Mouse (Mus musculus) gastrocnemius, postnatal 4 days (tissue): ENCODE measurements around the gene Bcl2l14. TPM values are rescaled to one million over a fixed set of nuclear protein-coding genes. Genes with fewer than 3 reads are reported as not detected.
A peak's percentile ranks its signal among the peaks of the same experiment; 100 is the strongest.

Experiments
- DNase-seq, 2 experiments: peaks; one replicate each; pipeline ENCODE4 v3.0.0; 2021 to 2022; ENCODE audit warnings: low spot score in 2 of 2, mixed read lengths in 2 of 2
- total RNA-seq, 2 experiments: library from RNA; stranded (reverse); gene quantifications; 2 replicates each; pipeline ENCODE4 v1.2.3; 2021

Gene Bcl2l14
- total RNA-seq, 2 experiments from 2014 or later = not detected

- peak; percentile 36 to 68 for DNase-seq
These were observed 7.0 kb downstream of the Bcl2l14 start for GRCm38 (mm10) chr6:134402914-134403683.

GRCm38 (mm10) chr6:134403684-134404070 is 7.6 kb downstream of the Bcl2l14 start:
- no peak for DNase-seq

- DNase-seq = no peak
These were observed 11.1 kb downstream of the Bcl2l14 start for GRCm38 (mm10) chr6:134407226-134407625.

- no peak for DNase-seq
These were observed 17.8 kb downstream of the Bcl2l14 start for GRCm38 (mm10) chr6:134413706-134414531.

- DNase-seq = no peak
These were observed 18.4 kb downstream of the Bcl2l14 start for GRCm38 (mm10) chr6:134414532-134414883.

- DNase-seq = no peak
These were observed 20.5 kb downstream of the Bcl2l14 start for GRCm38 (mm10) chr6:134416556-134417105.

- no peak for DNase-seq
These were observed 21.8 kb downstream of the Bcl2l14 start for GRCm38 (mm10) chr6:134417886-134418285.

GRCm38 (mm10) chr6:134420375-134420774 is 24.3 kb downstream of the Bcl2l14 start:
- DNase-seq = no peak

- no peak for DNase-seq
These were observed 25.8 kb downstream of the Bcl2l14 start for GRCm38 (mm10) chr6:134421921-134422320.

- peak; percentile 27 to 46 for DNase-seq
These were observed 29.1 kb downstream of the Bcl2l14 start for GRCm38 (mm10) chr6:134425216-134425717.

GRCm38 (mm10) chr6:134427165-134427564 is 31.0 kb downstream of the Bcl2l14 start:
- no peak for DNase-seq

GRCm38 (mm10) chr6:134428455-134428854 is 32.3 kb downstream of the Bcl2l14 start:
- no peak for DNase-seq

- peak in 1 of 2 experiments; percentile 26 for DNase-seq
These were observed 34.2 kb downstream of the Bcl2l14 start for GRCm38 (mm10) chr6:134430161-134430799.

GRCm38 (mm10) chr6:134431583-134431982 is 35.5 kb downstream of the Bcl2l14 start:
- no peak for DNase-seq

GRCm38 (mm10) chr6:134433281-134433680 is 37.2 kb downstream of the Bcl2l14 start:
- no peak for DNase-seq

- no peak for DNase-seq
These were observed 37.9 kb downstream of the Bcl2l14 start for GRCm38 (mm10) chr6:134434044-134434443.

- DNase-seq = no peak
These were observed 38.8 kb downstream of the Bcl2l14 start for GRCm38 (mm10) chr6:134434866-134435390.

- no peak for DNase-seq
These were observed 40.8 kb downstream of the Bcl2l14 start for GRCm38 (mm10) chr6:134436955-134437354.

GRCm38 (mm10) chr6:134439401-134440021 is 43.4 kb downstream of the Bcl2l14 start:
- peak in 1 of 2 experiments; percentile 32 for DNase-seq

- peak in 1 of 2 experiments; percentile 26 for DNase-seq
These were observed 43.9 kb downstream of the Bcl2l14 start for GRCm38 (mm10) chr6:134440023-134440422.
